Mouse (Mus musculus): ENCODE results near the gene Gm8978. TPM values are rescaled to one million over a fixed set of nuclear protein-coding genes. Genes with fewer than 3 reads are reported as not detected.

Gene Gm8978
- not detected for polyA plus RNA-seq (2014; fragmentation: Illumina TruSeq; extraction: RNeasy Lipid Tissue Mini Kit (QIAGEN cat#74804); ENCODE audit: insufficient read depth, low read depth, low replicate concordance)

DNA sequence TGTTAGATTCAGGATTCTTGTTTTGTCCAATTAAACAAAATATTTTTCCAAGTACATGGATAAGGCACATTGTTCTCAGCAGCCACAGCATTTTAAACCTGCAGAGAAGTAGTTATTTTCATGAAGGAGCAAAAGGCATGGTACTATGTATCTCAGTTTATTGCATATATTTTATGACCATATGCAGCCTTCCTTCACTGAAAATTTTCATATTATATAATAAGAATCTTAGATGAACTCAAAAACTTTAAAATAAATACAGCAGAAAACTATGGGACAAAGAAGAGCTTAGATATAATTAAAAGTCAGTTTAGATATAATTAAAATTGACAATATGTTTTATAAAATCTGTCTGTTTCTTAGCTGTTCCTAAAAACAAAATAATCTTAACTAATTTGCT is at the start of gene Gm8978:
Gene Gm8978, minus strand, starts transcription at position 101 of the 400 bp plus-strand sequence.

Other genes starting within 250 kb of the Gm8978 start
- 1.8 TPM for gene Rnls, start 233.0 kb downstream of the Gm8978 start, polyA plus RNA-seq (2014; fragmentation: Illumina TruSeq; extraction: RNeasy Lipid Tissue Mini Kit (QIAGEN cat#74804); ENCODE audit: insufficient read depth, low read depth, low replicate concordance)
- not detected for gene Lipo4, start 107.5 kb downstream of the Gm8978 start, polyA plus RNA-seq (2014; fragmentation: Illumina TruSeq; extraction: RNeasy Lipid Tissue Mini Kit (QIAGEN cat#74804); ENCODE audit: insufficient read depth, low read depth, low replicate concordance)
- 0.10 TPM for gene Lipo2, start 126.1 kb upstream of the Gm8978 start, polyA plus RNA-seq (2014; fragmentation: Illumina TruSeq; extraction: RNeasy Lipid Tissue Mini Kit (QIAGEN cat#74804); ENCODE audit: insufficient read depth, low read depth, low replicate concordance)
- 16.9 TPM for gene Lipo3, start 136.7 kb upstream of the Gm8978 start, polyA plus RNA-seq (2014; fragmentation: Illumina TruSeq; extraction: RNeasy Lipid Tissue Mini Kit (QIAGEN cat#74804); ENCODE audit: insufficient read depth, low read depth, low replicate concordance)
- not detected for gene Lipo1, start 162.2 kb upstream of the Gm8978 start, polyA plus RNA-seq (2014; fragmentation: Illumina TruSeq; extraction: RNeasy Lipid Tissue Mini Kit (QIAGEN cat#74804); ENCODE audit: insufficient read depth, low read depth, low replicate concordance)

All from lung, adult 10 weeks (tissue).